Mouse (Mus musculus) liver, embryonic 11.5 days (tissue): ENCODE data around the gene Gcm1. TPM values are rescaled to one million over a fixed set of nuclear protein-coding genes. Genes with fewer than 3 reads are reported as not detected.

Experiments
- ATAC-seq: fragments of 200-750 bp; cut with Nextera tagmentation; replicated peaks from 2 replicates; pipeline ENCODE4 v1.8.0; 2017; ENCODE audit warnings: moderate number of reproducible peaks, mild to moderate bottlenecking, moderate TSS enrichment, moderate library complexity; ENCODE audit not compliant: low FRiP score
- DNase-seq: peaks from one replicate; pipeline ENCODE4 v3.0.0-alpha.2; 2017; ENCODE audit warnings: low spot score
- H3K27ac ChIP-seq: fragments of 300-500 bp; sonication (generic); 2 replicates; pipeline ENCODE4 v1.5.1; 2014; ENCODE audit warnings: mild to moderate bottlenecking, low read depth, low read length, control low read depth
- H3K27me3 ChIP-seq: fragments of 300-500 bp; sonication (generic); replicated peaks from 2 replicates; pipeline ENCODE4 v1.6.1; 2014; ENCODE audit warnings: low read length, mixed read lengths; ENCODE audit not compliant: control insufficient read depth, insufficient read depth
- H3K36me3 ChIP-seq: fragments of 300-500 bp; sonication (generic); 2 replicates; pipeline ENCODE4 v1.6.1; 2014; ENCODE audit warnings: mild to moderate bottlenecking, low read length, moderate library complexity, mixed read lengths; ENCODE audit not compliant: control insufficient read depth, insufficient read depth
- H3K4me1 ChIP-seq: fragments of 300-500 bp; sonication (generic); replicated peaks from 2 replicates; pipeline ENCODE4 v1.6.1; 2014; ENCODE audit warnings: low read length, mixed read lengths; ENCODE audit not compliant: control insufficient read depth, insufficient read depth
- H3K4me2 ChIP-seq: fragments of 300-500 bp; sonication (generic); 2 replicates; pipeline ENCODE4 v1.6.1; 2014; ENCODE audit warnings: mild to moderate bottlenecking, control low read depth, moderate library complexity
- H3K4me3 ChIP-seq: fragments of 300-500 bp; sonication (generic); 2 replicates; pipeline ENCODE4 v1.5.1; 2014; ENCODE audit warnings: low read depth, low read length, control low read depth
- H3K9ac ChIP-seq: fragments of 300-500 bp; sonication (generic); 2 replicates; pipeline ENCODE4 v1.6.1; 2014; ENCODE audit warnings: low read depth, low read length, control low read depth
- H3K9me3 ChIP-seq: fragments of 300-500 bp; sonication (generic); 2 replicates; pipeline ENCODE4 v1.6.1; 2016; ENCODE audit warnings: low read length, inconsistent platforms, mixed read lengths; ENCODE audit not compliant: control insufficient read depth
- WGBS: fragments of 180-500 bp; shearing (Covaris S2); extraction: QIAGEN DNeasy Blood & Tissue Kit; methylation state at CpG from one replicate; pipeline ENCODE4 v1.1.7; 2014; 5-methylcytosine and 5-hydroxymethylcytosine counted together
- polyA plus RNA-seq: library from polyadenylated mRNA; unstranded; fragments of >200 nt; fragmentation: Nextera tagmentation; extraction: Ambion mirVana; gene quantifications from 2 replicates; pipeline ENCODE4 v1.2.1, GENCODE M21; 2014

Gene Gcm1
- polyA plus RNA-seq, 1 experiment from 2014 or later = not detected

- H3K4me3 ChIP-seq = no peak overlapping the region
- no peak for ATAC-seq
- WGBS = 93% methylated on average over 3 of the region's 3 CpGs
- no peak for DNase-seq
- no peaks in the 10 kb centered on the region for H3K27me3 ChIP-seq
- H3K9me3 ChIP-seq = no peaks in the 10 kb centered on the region
- H3K27ac ChIP-seq = no peak overlapping the region
- peaks cover 17% of the 10 kb centered on the region for H3K36me3 ChIP-seq
- no peak overlapping the region for H3K4me2 ChIP-seq
- no peak overlapping the region for H3K9ac ChIP-seq
- H3K4me1 ChIP-seq = no peaks in the 10 kb centered on the region
Measured at GRCm38 (mm10) chr9:78090596-78090995, 38.9 kb downstream of the Gcm1 start.

GRCm38 (mm10) chr9:78095686-78096085 is 44.0 kb downstream of the Gcm1 start:
- no peak for DNase-seq
- H3K4me2 ChIP-seq = no peak overlapping the region
- 93% methylated on average over 12 of the region's 12 CpGs for WGBS

GRCm38 (mm10) chr9:78096376-78096775 is 44.7 kb downstream of the Gcm1 start:
- ATAC-seq (no peak), DNase-seq (no peak)
- Histone ChIP-seq H3K4me2 (no peak overlapping the region), H3K27me3 (no peaks in the 10 kb centered on the region), H3K9me3 (peaks cover 7% of the 10 kb centered on the region; the same call in 1 of the 2 replicates), H3K27ac (no peak overlapping the region), H3K4me3 (no peak overlapping the region), H3K9ac (no peak overlapping the region), H3K4me1 (peaks cover 4% of the 10 kb centered on the region; the same call in 1 of the 2 replicates), H3K36me3 (peaks cover 46% of the 10 kb centered on the region)
- WGBS = 90% methylated on average over 5 of the region's 6 CpGs

More at GRCm38 (mm10) chr9:78095686-78096085, 44.0 kb downstream of the Gcm1 start:
- Histone ChIP-seq H3K27me3 (no peaks in the 10 kb centered on the region), H3K9ac (no peak overlapping the region), H3K9me3 (peaks cover 7% of the 10 kb centered on the region; the same call in 1 of the 2 replicates), H3K36me3 (peaks cover 42% of the 10 kb centered on the region), H3K27ac (no peak overlapping the region), H3K4me1 (no peaks in the 10 kb centered on the region), H3K4me3 (no peak overlapping the region)
- ATAC-seq = no peak

GRCm38 (mm10) chr9:78100956-78101355 is 49.2 kb downstream of the Gcm1 start:
- Histone ChIP-seq H3K27ac (peak overlapping the region; percentile 48), H3K27me3 (no peaks in the 10 kb centered on the region), H3K4me3 (no peak overlapping the region), H3K4me1 (peaks cover 21% of the 10 kb centered on the region), H3K36me3 (peaks cover 35% of the 10 kb centered on the region), H3K4me2 (no peak overlapping the region), H3K9me3 (peaks cover 7% of the 10 kb centered on the region; the same call in 1 of the 2 replicates), H3K9ac (no peak overlapping the region)
- ATAC-seq = no peak
- 47% methylated on average over 5 of the region's 5 CpGs for WGBS
- DNase-seq = no peak

- no peak for ATAC-seq
- Histone ChIP-seq H3K27me3 (no peaks in the 10 kb centered on the region), H3K4me2 (no peak overlapping the region), H3K27ac (peak overlapping the region; percentile 48), H3K9me3 (peaks cover 7% of the 10 kb centered on the region; the same call in 1 of the 2 replicates), H3K36me3 (peaks cover 34% of the 10 kb centered on the region), H3K4me1 (peaks cover 24% of the 10 kb centered on the region), H3K9ac (no peak overlapping the region), H3K4me3 (no peak overlapping the region)
- no peak for DNase-seq
- 58% methylated on average over 4 of the region's 4 CpGs for WGBS
Measured at GRCm38 (mm10) chr9:78101431-78101830, 49.7 kb downstream of the Gcm1 start.

- H3K36me3 ChIP-seq = peaks cover 13% of the 10 kb centered on the region; the same call in 1 of the 2 replicates
- DNase-seq (no peak), ATAC-seq (no peak)
- WGBS = 82% methylated on average over 8 of the region's 8 CpGs
- H3K27ac ChIP-seq = 0 out of 2 replicates have a peak overlapping the region, but pooled peaks have one; percentile 93
- no peaks in the 10 kb centered on the region for H3K27me3 ChIP-seq
- H3K4me2 ChIP-seq = peak overlapping the region; percentile 81
- no peak overlapping the region for H3K4me3 ChIP-seq
- no peak overlapping the region; the same call in 1 of the 2 replicates for H3K9ac ChIP-seq
- H3K9me3 ChIP-seq = no peaks in the 10 kb centered on the region
- H3K4me1 ChIP-seq = peaks cover 28% of the 10 kb centered on the region
Measured at GRCm38 (mm10) chr9:78103965-78104560, 52.3 kb downstream of the Gcm1 start.

- DNase-seq (no peak), ATAC-seq (0 out of 2 replicates have a peak, but pooled peaks have one; percentile 24)
- Histone ChIP-seq H3K4me2 (peak overlapping the region; percentile 81), H3K4me1 (peaks cover 28% of the 10 kb centered on the region), H3K36me3 (peaks cover 10% of the 10 kb centered on the region; the same call in 1 of the 2 replicates), H3K27ac (peak overlapping the region; percentile 93), H3K4me3 (peak overlapping the region; percentile 85), H3K9ac (peak overlapping the region; percentile 58), H3K27me3 (no peaks in the 10 kb centered on the region), H3K9me3 (no peaks in the 10 kb centered on the region)
- 51% methylated on average over 6 of the region's 6 CpGs for WGBS
Measured at GRCm38 (mm10) chr9:78104973-78105372, 53.2 kb downstream of the Gcm1 start.

GRCm38 (mm10) chr9:78105501-78105932 is 53.8 kb downstream of the Gcm1 start:
- Histone ChIP-seq H3K4me2 (peak overlapping the region; percentile 81), H3K36me3 (peaks cover 7% of the 10 kb centered on the region; the same call in 1 of the 2 replicates), H3K4me1 (peaks cover 28% of the 10 kb centered on the region), H3K27me3 (no peaks in the 10 kb centered on the region), H3K4me3 (peak overlapping the region; percentile 85), H3K27ac (peak overlapping the region; percentile 93), H3K9me3 (no peaks in the 10 kb centered on the region), H3K9ac (peak overlapping the region; percentile 58)
- peak; percentile 77 for ATAC-seq
- WGBS = 34% methylated on average over 6 of the region's 6 CpGs
- DNase-seq = peak; percentile 58

- H3K4me2 ChIP-seq = peak overlapping the region; percentile 81
Measured at GRCm38 (mm10) chr9:78106821-78107220, 55.1 kb downstream of the Gcm1 start.

More at GRCm38 (mm10) chr9:78106821-78107220, 55.1 kb downstream of the Gcm1 start:
- no peak for DNase-seq
- peak overlapping the region; percentile 85 for H3K4me3 ChIP-seq
- no peaks in the 10 kb centered on the region for H3K36me3 ChIP-seq
- H3K27ac ChIP-seq = peak overlapping the region; percentile 93; the same call in 1 of the 2 replicates
- H3K4me1 ChIP-seq = peaks cover 22% of the 10 kb centered on the region
- 73% methylated on average over 4 of the region's 4 CpGs for WGBS
- H3K27me3 ChIP-seq = no peaks in the 10 kb centered on the region
- ATAC-seq = no peak
- no peaks in the 10 kb centered on the region for H3K9me3 ChIP-seq
- H3K9ac ChIP-seq = peak overlapping the region; percentile 32; the same call in 1 of the 2 replicates
